Mouse (Mus musculus) liver, embryonic 14.5 days (tissue): ENCODE data around the gene Shank2.

Source experiments
- CTCF ChIP-seq: IDR thresholded peaks from 2 replicates; pipeline ENCODE4 v1.5.1; 2016; ENCODE audit warnings: antibody characterized with exemption, low read depth, control low read depth
- EP300 ChIP-seq: IDR thresholded peaks from 2 replicates; pipeline ENCODE4 v1.6.1; 2016; ENCODE audit warnings: antibody characterized with exemption, low read depth

- TF ChIP-seq CTCF (no peak), EP300 (no peak)
These were observed 21.7 kb upstream of the Shank2 start for GRCm38 (mm10) chr7:143979986-143980385.
